Mouse (Mus musculus) forebrain, postnatal 0 days (tissue): ENCODE results near the gene Fbxo10. TPM values are rescaled to one million over a fixed set of nuclear protein-coding genes. Genes with fewer than 3 reads are reported as not detected.
A peak's percentile ranks its signal among the peaks of the same experiment; 100 is the strongest.

ENCODE experiments used
- ATAC-seq: fragments of 200-750 bp; cut with Nextera tagmentation; 2 replicates; pipeline ENCODE4 v1.8.0; 2017; ENCODE audit warnings: mild to moderate bottlenecking, moderate library complexity
- DNase-seq: peaks from one replicate; pipeline ENCODE4 v3.0.0-alpha.2; 2015
- H3K27ac ChIP-seq: fragments of 300-500 bp; sonication (generic); 2 replicates; pipeline ENCODE4 v1.5.1; 2014; ENCODE audit warnings: low read depth, mild to moderate bottlenecking, antibody characterized with exemption, low read length, moderate library complexity, mixed read lengths
- H3K27me3 ChIP-seq: fragments of 300-500 bp; sonication (generic); 2 replicates; pipeline ENCODE4 v1.6.1; 2014; ENCODE audit warnings: mild to moderate bottlenecking, low read length, mixed read lengths; ENCODE audit not compliant: insufficient read depth
- H3K36me3 ChIP-seq: fragments of 300-500 bp; sonication (generic); 2 replicates; pipeline ENCODE4 v1.6.1; 2014; ENCODE audit warnings: mild to moderate bottlenecking, moderate library complexity; ENCODE audit not compliant: insufficient read depth
- H3K4me1 ChIP-seq: fragments of 300-500 bp; sonication (generic); 2 replicates; pipeline ENCODE4 v1.6.1; 2014; ENCODE audit warnings: antibody characterized with exemption; ENCODE audit not compliant: insufficient read depth
- H3K4me2 ChIP-seq: fragments of 300-500 bp; sonication (generic); 2 replicates; pipeline ENCODE4 v1.6.1; 2014; ENCODE audit warnings: low read depth, mild to moderate bottlenecking, moderate library complexity
- H3K4me3 ChIP-seq: fragments of 300-500 bp; sonication (generic); 2 replicates; pipeline ENCODE4 v1.5.1; 2014; ENCODE audit warnings: low read depth, low read length, mixed read lengths
- H3K9ac ChIP-seq: fragments of 300-500 bp; sonication (generic); 2 replicates; pipeline ENCODE4 v1.6.1; 2014; ENCODE audit warnings: mild to moderate bottlenecking
- H3K9me3 ChIP-seq: fragments of 300-500 bp; sonication (generic); 2 replicates; pipeline ENCODE4 v1.6.1; 2016; ENCODE audit warnings: low read length
- CTCF ChIP-seq: sonication (generic); IDR thresholded peaks from 2 replicates; pipeline ENCODE4 v1.5.1; 2016; ENCODE audit warnings: antibody characterized with exemption, control low read depth, low read depth
- WGBS: fragments of 180-500 bp; shearing (Covaris S2); extraction: QIAGEN DNeasy Blood & Tissue Kit; methylation state at CpG from one replicate; pipeline ENCODE4 v1.1.7; 2014; 5-methylcytosine and 5-hydroxymethylcytosine counted together
- polyA plus RNA-seq: library from polyadenylated mRNA; unstranded; fragments of >200 nt; fragmentation: Nextera tagmentation; extraction: Ambion mirVana; gene quantifications from 2 replicates; pipeline ENCODE4 v1.2.1, GENCODE M21; 2015
- total RNA-seq: library from RNA; depleted of rRNA; stranded (reverse); fragments of >200 nt; gene quantifications from 2 replicates; pipeline ENCODE4 v1.2.3, GENCODE M21; 2014

Gene Fbxo10
- total and polyA plus RNA-seq, 2 experiments from 2014 or later: 13.5 to 28.8 TPM

DNA sequence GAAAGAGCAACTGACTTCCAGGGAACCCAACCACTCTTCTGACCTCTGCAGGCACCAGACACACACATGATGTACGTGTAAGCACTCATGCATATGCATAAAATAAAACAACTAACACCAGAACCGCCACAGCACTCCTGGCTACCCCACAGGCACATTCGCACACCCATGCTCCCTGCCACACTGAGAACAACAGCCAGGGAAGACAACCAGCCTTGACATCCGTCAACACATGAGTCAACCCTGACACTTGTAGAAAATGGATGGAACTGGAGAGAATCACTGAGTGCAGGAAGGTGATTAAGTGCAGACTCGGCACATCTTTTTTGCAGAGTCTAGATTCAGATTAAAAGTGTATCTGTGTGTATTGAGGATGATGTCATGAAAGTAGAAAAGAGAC is 47.8 kb downstream of the Fbxo10 start:
- WGBS: 75% methylated on average over 5 of the region's 5 CpGs
- no peak overlapping the region for H3K27ac ChIP-seq
- no peak overlapping the region for H3K9ac ChIP-seq
- no peaks in the 10 kb centered on the region for H3K9me3 ChIP-seq
- H3K4me1 ChIP-seq: no peaks in the 10 kb centered on the region
- H3K36me3 ChIP-seq: peaks cover 76% of the 10 kb centered on the region
- DNase-seq (no peak), ATAC-seq (no peak)
- no peak overlapping the region for H3K4me3 ChIP-seq
- TF ChIP-seq CTCF: no peak
- no peaks in the 10 kb centered on the region for H3K27me3 ChIP-seq
- H3K4me2 ChIP-seq: no peak overlapping the region

- no peaks in the 10 kb centered on the region for H3K9me3 ChIP-seq
- no peak overlapping the region for H3K4me3 ChIP-seq
- TF ChIP-seq CTCF: no peak
- no peaks in the 10 kb centered on the region for H3K27me3 ChIP-seq
- ATAC-seq: no peak
- no peak overlapping the region for H3K4me2 ChIP-seq
- no peaks in the 10 kb centered on the region for H3K4me1 ChIP-seq
- no peak overlapping the region for H3K9ac ChIP-seq
- 93% methylated on average over 10 of the region's 10 CpGs for WGBS
- no peak overlapping the region for H3K27ac ChIP-seq
- DNase-seq: no peak
- peaks cover 75% of the 10 kb centered on the region for H3K36me3 ChIP-seq
Observed at GRCm38 (mm10) chr4:45036048-45036447, 48.4 kb downstream of the Fbxo10 start.

- DNase-seq (no peak), ATAC-seq (no peak)
- Histone ChIP-seq H3K4me3 (no peak overlapping the region), H3K27me3 (no peaks in the 10 kb centered on the region), H3K27ac (no peak overlapping the region), H3K9ac (no peak overlapping the region), H3K4me2 (no peak overlapping the region), H3K4me1 (no peaks in the 10 kb centered on the region), H3K36me3 (peaks cover 70% of the 10 kb centered on the region), H3K9me3 (no peaks in the 10 kb centered on the region)
- 88% methylated on average over 16 of the region's 16 CpGs for WGBS
- TF ChIP-seq CTCF: no peak
Observed at GRCm38 (mm10) chr4:45034693-45035628, 49.4 kb downstream of the Fbxo10 start.

GRCm38 (mm10) chr4:45032586-45032985 is 51.8 kb downstream of the Fbxo10 start:
- no peak for DNase-seq
- H3K36me3 ChIP-seq: peaks cover 68% of the 10 kb centered on the region
- TF ChIP-seq CTCF: no peak

GRCm38 (mm10) chr4:45026459-45026858 is 57.9 kb downstream of the Fbxo10 start:
- H3K4me1 ChIP-seq: no peaks in the 10 kb centered on the region
- H3K9ac ChIP-seq: no peak overlapping the region
- no peak for TF ChIP-seq CTCF
- H3K27me3 ChIP-seq: no peaks in the 10 kb centered on the region
- H3K9me3 ChIP-seq: no peaks in the 10 kb centered on the region
- no peak overlapping the region for H3K4me2 ChIP-seq
- H3K4me3 ChIP-seq: no peak overlapping the region
- ATAC-seq (no peak), DNase-seq (no peak)
- H3K27ac ChIP-seq: no peak overlapping the region
- H3K36me3 ChIP-seq: peaks cover 21% of the 10 kb centered on the region
- 70% methylated on average over 4 of the region's 4 CpGs for WGBS

More at GRCm38 (mm10) chr4:45032586-45032985, 51.8 kb downstream of the Fbxo10 start:
- Histone ChIP-seq H3K27me3 (no peaks in the 10 kb centered on the region), H3K27ac (no peak overlapping the region), H3K4me3 (no peak overlapping the region), H3K9ac (no peak overlapping the region), H3K9me3 (no peaks in the 10 kb centered on the region), H3K4me2 (no peak overlapping the region), H3K4me1 (no peaks in the 10 kb centered on the region)
- 78% methylated on average over 9 of the region's 9 CpGs for WGBS
- ATAC-seq: no peak

- ATAC-seq (0 out of 2 replicates have a peak, but pooled peaks have one; percentile 18), DNase-seq (no peak)
- Histone ChIP-seq H3K4me1 (0 out of 2 replicates have a peak, but pooled peaks cover 4% of the 10 kb centered on the region), H3K9ac (peak overlapping the region; percentile 64), H3K27me3 (no peaks in the 10 kb centered on the region), H3K36me3 (peaks cover 4% of the 10 kb centered on the region), H3K9me3 (no peaks in the 10 kb centered on the region), H3K4me3 (peak overlapping the region; percentile 66), H3K4me2 (peak overlapping the region; percentile 97), H3K27ac (no peak overlapping the region)
- no peak for TF ChIP-seq CTCF
- WGBS: 5% methylated on average over 14 of the region's 14 CpGs
Observed at GRCm38 (mm10) chr4:45019009-45019408, 65.4 kb downstream of the Fbxo10 start.

GRCm38 (mm10) chr4:45018452-45018980 is 65.9 kb downstream of the Fbxo10 start, which contains the start of gene Polr1e:
Polr1e (plus strand) TSS chr4:45018583.
- DNase-seq: peak; percentile 88
- under 1% methylated on average over 29 of the region's 29 CpGs for whole genome bisulfite sequencing
- Histone ChIP-seq H3K4me1 (0 out of 2 replicates have a peak, but pooled peaks cover 4% of the 10 kb centered on the region), H3K36me3 (peaks cover 1% of the 10 kb centered on the region; the same call in 1 of the 2 replicates), H3K27me3 (no peaks in the 10 kb centered on the region), H3K9me3 (no peaks in the 10 kb centered on the region), H3K4me3 (peak within 1 kb of the TSS; percentile 66), H3K27ac (no peak within 1 kb of the TSS), H3K4me2 (peak within 1 kb of the TSS; percentile 97), H3K9ac (peak within 1 kb of the TSS; percentile 64)
- no peak for TF ChIP-seq CTCF
- peak; percentile 89 for ATAC-seq
